Mouse (Mus musculus): ENCODE data around the gene Krt17. TPM values are rescaled to one million over a fixed set of nuclear protein-coding genes. Genes with fewer than 3 reads are reported as not detected.
"Not testable (repeated sequence)": the region's sequence is repeated elsewhere in the genome, so short reads cannot be mapped to it uniquely, and the experiment has no call there.

Krt17 gene
- 2.1 and 2.9 TPM in 2 replicates for polyA plus RNA-seq (2014; fragmentation: Nextera tagmentation; extraction: Ambion mirVana)

GRCm38 (mm10) chr11:100260514-100261234, at the start of gene Krt17:
Krt17 (minus strand) TSS chr11:100261029.
- no peaks in the 10 kb centered on the region for H3K36me3 ChIP-seq (ENCODE audit: insufficient read depth)
- H3K9me3 ChIP-seq (ENCODE audit: low read depth, low read length): no peaks in the 10 kb centered on the region
- H3K4me3 ChIP-seq (ENCODE audit: low read depth, low read length): no peak within 1 kb of the TSS
- H3K27me3 ChIP-seq (ENCODE audit: insufficient read depth, low read length): no peaks in the 10 kb centered on the region
- no peak within 1 kb of the TSS for H3K9ac ChIP-seq
- H3K27ac ChIP-seq (ENCODE audit: low read depth): no peak within 1 kb of the TSS
- ATAC-seq (ENCODE audit: insufficient read depth) (no peak), DNase-seq (peak; percentile 11)
- H3K4me1 ChIP-seq (ENCODE audit: insufficient read depth): no peaks in the 10 kb centered on the region
- TF ChIP-seq CTCF (IDR thresholded peaks at IDR 0.05; ENCODE audit: low read depth): no peak
- 74% methylated on average over 21 of the region's 21 CpGs for WGBS
- H3K4me2 ChIP-seq: no peak within 1 kb of the TSS

DNA sequence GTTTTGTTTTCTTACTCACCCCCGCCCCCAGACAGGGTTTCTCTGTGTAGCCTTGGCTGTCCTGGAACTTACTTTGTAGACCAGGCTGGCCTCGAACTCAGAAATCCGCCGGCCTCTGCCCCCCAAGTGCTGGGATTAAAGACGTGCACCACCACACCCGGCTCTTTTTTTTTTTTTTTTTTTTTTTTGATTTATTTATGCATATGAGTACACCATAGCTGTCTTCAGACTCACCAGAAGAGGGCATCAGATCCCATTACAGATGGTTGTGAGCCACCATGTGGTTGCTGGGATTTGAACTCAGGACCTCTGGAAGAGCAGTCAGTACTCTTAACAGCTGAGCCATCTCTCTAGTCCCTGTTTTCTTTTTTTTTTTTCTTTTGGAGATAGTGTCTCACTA, 47.8 kb upstream of the Krt17 start:
- H3K27me3 ChIP-seq (ENCODE audit: insufficient read depth, low read length); H3K27ac ChIP-seq (ENCODE audit: low read depth); H3K9me3 ChIP-seq (ENCODE audit: low read depth, low read length); H3K4me1 ChIP-seq (ENCODE audit: insufficient read depth); H3K4me3 ChIP-seq (ENCODE audit: low read depth, low read length); ATAC-seq (ENCODE audit: insufficient read depth); DNase-seq; H3K9ac ChIP-seq; H3K36me3 ChIP-seq (ENCODE audit: insufficient read depth); H3K4me2 ChIP-seq: not testable (repeated sequence)
- 88% methylated on average over 6 of the region's 6 CpGs for WGBS

- 86% methylated on average over 5 of the region's 5 CpGs for WGBS
- TF ChIP-seq CTCF (IDR thresholded peaks at IDR 0.05; ENCODE audit: low read depth): no peak
- H3K27me3 ChIP-seq (ENCODE audit: insufficient read depth, low read length): no peaks in the 10 kb centered on the region
- H3K4me1 ChIP-seq (ENCODE audit: insufficient read depth): no peaks in the 10 kb centered on the region
- no peak overlapping the region for H3K4me2 ChIP-seq
- DNase-seq: no peak
- H3K4me3 ChIP-seq (ENCODE audit: low read depth, low read length): no peak overlapping the region
- H3K36me3 ChIP-seq (ENCODE audit: insufficient read depth): no peaks in the 10 kb centered on the region
- no peak overlapping the region for H3K9ac ChIP-seq
- H3K27ac ChIP-seq (ENCODE audit: low read depth): no peak overlapping the region
- ATAC-seq (ENCODE audit: insufficient read depth): no peak
- no peaks in the 10 kb centered on the region for H3K9me3 ChIP-seq (ENCODE audit: low read depth, low read length)
Measured at GRCm38 (mm10) chr11:100307900-100308299, 47.1 kb upstream of the Krt17 start.

DNA sequence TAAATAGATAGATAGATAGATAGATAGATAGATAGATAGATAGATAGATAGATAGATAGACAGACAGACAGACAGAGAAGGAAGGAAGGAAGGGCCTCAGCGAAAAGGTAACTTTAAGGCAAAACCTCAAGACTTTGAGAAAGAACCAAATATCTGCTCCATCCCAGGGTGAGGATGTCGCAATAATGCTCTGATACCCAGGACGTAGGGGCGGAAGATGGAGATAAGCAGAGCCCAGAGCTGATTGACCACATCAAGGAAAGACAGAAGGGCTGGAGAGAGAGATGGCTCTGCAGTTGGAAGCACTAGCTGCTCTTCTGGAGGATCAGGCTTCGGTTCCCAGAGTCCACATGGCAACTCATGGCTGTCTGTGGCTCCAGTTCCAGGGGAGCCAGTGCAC, 40.5 kb upstream of the Krt17 start:
- Histone ChIP-seq H3K9ac (no peak overlapping the region), H3K4me2 (no peak overlapping the region), H3K27me3 (ENCODE audit: insufficient read depth, low read length) (no peaks in the 10 kb centered on the region), H3K4me3 (ENCODE audit: low read depth, low read length) (no peak overlapping the region), H3K9me3 (ENCODE audit: low read depth, low read length) (no peaks in the 10 kb centered on the region), H3K27ac (ENCODE audit: low read depth) (no peak overlapping the region), H3K36me3 (ENCODE audit: insufficient read depth) (no peaks in the 10 kb centered on the region), H3K4me1 (ENCODE audit: insufficient read depth) (no peaks in the 10 kb centered on the region)
- 84% methylated on average over 5 of the region's 5 CpGs for WGBS
- no peak for DNase-seq
- TF ChIP-seq CTCF (IDR thresholded peaks at IDR 0.05; ENCODE audit: low read depth): no peak
- ATAC-seq (ENCODE audit: insufficient read depth): no peak

DNA sequence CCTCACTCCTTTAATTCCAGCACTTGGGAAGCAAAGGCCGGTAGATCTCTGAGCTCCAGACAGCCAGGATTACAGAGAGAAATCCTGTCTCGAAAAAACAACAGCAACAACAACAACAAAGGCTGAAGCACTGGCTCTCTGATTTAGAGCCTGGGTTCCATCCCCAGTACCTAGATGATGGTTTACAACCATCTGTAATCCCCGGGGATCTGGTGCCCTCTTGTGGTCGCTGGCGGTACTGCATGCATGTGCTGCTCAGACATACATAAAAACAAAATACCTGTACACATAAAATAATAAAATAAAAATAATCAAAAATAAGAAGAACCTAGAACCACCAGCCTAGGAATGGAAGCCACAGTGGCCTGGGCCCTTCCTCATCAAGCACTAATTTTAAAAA, 39.5 kb upstream of the Krt17 start:
- Histone ChIP-seq H3K36me3 (ENCODE audit: insufficient read depth) (no peaks in the 10 kb centered on the region), H3K27me3 (ENCODE audit: insufficient read depth, low read length) (no peaks in the 10 kb centered on the region), H3K4me1 (ENCODE audit: insufficient read depth) (no peaks in the 10 kb centered on the region), H3K9ac (no peak overlapping the region), H3K27ac (ENCODE audit: low read depth) (no peak overlapping the region), H3K9me3 (ENCODE audit: low read depth, low read length) (no peaks in the 10 kb centered on the region), H3K4me2 (no peak overlapping the region), H3K4me3 (ENCODE audit: low read depth, low read length) (no peak overlapping the region)
- TF ChIP-seq CTCF (IDR thresholded peaks at IDR 0.05; ENCODE audit: low read depth): peak; percentile 94
- DNase-seq: peak; percentile 83
- WGBS: 6% methylated on average over 5 of the region's 5 CpGs
- ATAC-seq (ENCODE audit: insufficient read depth): no peak

DNA sequence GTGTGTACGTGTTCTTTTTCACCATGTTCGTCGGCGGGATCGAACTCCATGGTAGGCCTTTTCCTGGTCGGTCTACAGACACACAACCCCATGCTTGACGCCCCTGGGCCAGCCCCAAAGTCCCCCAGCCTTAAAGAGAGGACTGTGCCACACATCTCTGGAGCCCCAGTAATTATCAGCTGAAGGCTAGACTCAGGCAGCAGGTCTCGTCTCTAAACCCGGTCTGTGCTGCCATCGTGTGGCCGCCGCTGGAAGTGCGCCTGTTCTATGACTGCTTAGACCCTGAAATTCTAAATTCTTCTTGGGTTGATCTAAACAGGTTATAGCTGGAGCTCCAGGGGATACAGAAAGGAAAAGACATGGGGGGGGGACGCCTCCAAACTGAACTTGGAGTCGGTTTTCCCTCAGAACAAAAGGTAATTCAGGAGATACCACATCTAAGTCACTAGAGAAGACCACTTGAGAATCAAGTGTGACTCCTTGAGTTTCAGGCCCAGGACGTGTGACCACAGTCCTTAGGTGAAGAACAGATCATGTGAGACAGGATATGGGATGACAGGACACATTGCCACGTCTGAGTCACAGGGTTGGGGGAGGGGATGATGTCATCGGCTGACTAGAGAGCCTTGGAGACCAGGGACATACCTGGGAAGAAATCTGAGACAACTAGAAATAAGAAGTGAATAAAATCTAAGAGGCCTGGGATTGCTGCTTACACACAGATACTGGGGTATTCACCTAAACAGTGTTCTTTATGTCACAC, 37.6 kb upstream of the Krt17 start:
- H3K4me1 ChIP-seq (ENCODE audit: insufficient read depth): no peaks in the 10 kb centered on the region
- no peak overlapping the region for H3K9ac ChIP-seq
- ATAC-seq (ENCODE audit: insufficient read depth) (peak; percentile 59; the same call in 1 of the 2 replicates), DNase-seq (peak; percentile 89)
- no peaks in the 10 kb centered on the region for H3K27me3 ChIP-seq (ENCODE audit: insufficient read depth, low read length)
- peak; percentile 92 for TF ChIP-seq CTCF (IDR thresholded peaks at IDR 0.05; ENCODE audit: low read depth)
- H3K27ac ChIP-seq (ENCODE audit: low read depth): no peak overlapping the region
- H3K36me3 ChIP-seq (ENCODE audit: insufficient read depth): no peaks in the 10 kb centered on the region
- 20% methylated on average over 18 of the region's 18 CpGs for WGBS
- no peaks in the 10 kb centered on the region for H3K9me3 ChIP-seq (ENCODE audit: low read depth, low read length)
- peak overlapping the region; percentile 47 for H3K4me2 ChIP-seq
- H3K4me3 ChIP-seq (ENCODE audit: low read depth, low read length): no peak overlapping the region

GRCm38 (mm10) chr11:100297801-100298200, 37.0 kb upstream of the Krt17 start:
- Histone ChIP-seq H3K9ac (no peak overlapping the region), H3K4me3 (ENCODE audit: low read depth, low read length) (no peak overlapping the region), H3K4me2 (peak overlapping the region; percentile 47), H3K36me3 (ENCODE audit: insufficient read depth) (no peaks in the 10 kb centered on the region), H3K9me3 (ENCODE audit: low read depth, low read length) (no peaks in the 10 kb centered on the region), H3K4me1 (ENCODE audit: insufficient read depth) (no peaks in the 10 kb centered on the region), H3K27me3 (ENCODE audit: insufficient read depth, low read length) (no peaks in the 10 kb centered on the region), H3K27ac (ENCODE audit: low read depth) (no peak overlapping the region)
- WGBS: 24% methylated on average over 5 of the region's 5 CpGs
- peak; percentile 60 for TF ChIP-seq CTCF (IDR thresholded peaks at IDR 0.05; ENCODE audit: low read depth)
- ATAC-seq (ENCODE audit: insufficient read depth) (no peak), DNase-seq (no peak)
